Mouse (Mus musculus) left cerebral cortex, postnatal 36 days (tissue): ENCODE results near the gene Amotl2. TPM values are rescaled to one million over a fixed set of nuclear protein-coding genes. Genes with fewer than 3 reads are reported as not detected.

Source experiments
- DNase-seq, 2 experiments: peaks; one replicate each; pipeline ENCODE4 v3.0.0; 2021 to 2022; ENCODE audit warnings: low spot score in 2 of 2, mixed read lengths in 1 of 2
- intact Hi-C: fragments of 180-260 bp; cut with DNase I; formaldehyde crosslinking; loops from one replicate; pipeline ENCODE4 v1.15.1; 2025
- total RNA-seq, 2 experiments: library from RNA; stranded (reverse); gene quantifications; 2 replicates each; pipeline ENCODE4 v1.2.3; 2021

Amotl2 gene
- total RNA-seq, 2 experiments from 2014 or later, result 18.5 to 24.3 TPM

DNA sequence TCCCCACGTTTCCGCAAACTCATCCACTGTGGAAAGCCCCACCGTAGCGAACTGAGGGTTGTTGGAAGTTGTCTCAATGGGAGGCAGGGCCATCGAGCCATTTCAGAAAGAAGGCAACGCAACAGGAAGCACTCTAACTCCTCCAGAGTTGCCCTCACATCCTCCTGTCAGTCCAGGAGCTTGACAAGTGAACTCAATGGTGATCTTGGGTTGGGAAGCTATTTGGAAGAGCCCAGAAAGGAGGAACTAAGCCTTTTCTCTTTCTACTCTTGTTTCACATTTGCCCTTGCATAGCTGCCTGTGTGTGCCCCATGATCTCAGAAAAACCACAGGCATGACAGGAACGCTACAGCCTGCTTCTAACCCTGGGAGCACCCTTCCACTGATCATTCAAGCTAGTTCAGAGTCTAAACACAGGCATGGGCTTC lies 14.6 kb downstream of the Amotl2 start:
- intact Hi-C loops, result no loop called here
- DNase-seq, result no peak

DNA sequence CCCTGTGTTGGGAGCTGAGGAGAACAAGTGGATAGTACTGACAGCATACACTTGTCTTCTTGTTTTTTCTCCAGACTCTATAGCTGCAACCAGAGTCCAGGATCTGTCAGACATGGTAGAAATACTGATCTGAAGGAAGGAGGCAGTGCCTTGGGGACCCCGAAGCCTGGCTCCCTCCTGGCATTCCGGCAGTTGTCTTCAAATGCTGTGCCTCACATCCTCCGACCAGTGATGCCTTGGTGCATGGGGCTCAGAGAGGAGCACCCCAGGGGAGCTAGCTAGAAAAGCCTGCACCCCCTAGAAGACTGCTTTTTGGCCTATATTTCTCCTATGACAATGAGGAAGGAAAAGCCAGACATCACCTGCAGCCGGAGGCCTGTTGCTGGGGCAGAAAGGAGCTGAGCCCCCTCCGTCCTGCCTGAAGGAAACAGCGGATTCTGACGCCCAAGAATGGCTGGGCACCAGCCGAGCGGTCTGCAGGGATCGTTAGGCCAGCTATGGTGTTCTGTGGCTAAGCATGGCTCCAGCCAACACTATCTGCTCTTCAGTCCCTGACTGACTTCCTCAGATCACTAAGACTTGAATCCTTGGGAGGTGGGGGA lies 15.2 kb downstream of the Amotl2 start:
- no peak for DNase-seq
- intact Hi-C loops, result no loop called here

DNA sequence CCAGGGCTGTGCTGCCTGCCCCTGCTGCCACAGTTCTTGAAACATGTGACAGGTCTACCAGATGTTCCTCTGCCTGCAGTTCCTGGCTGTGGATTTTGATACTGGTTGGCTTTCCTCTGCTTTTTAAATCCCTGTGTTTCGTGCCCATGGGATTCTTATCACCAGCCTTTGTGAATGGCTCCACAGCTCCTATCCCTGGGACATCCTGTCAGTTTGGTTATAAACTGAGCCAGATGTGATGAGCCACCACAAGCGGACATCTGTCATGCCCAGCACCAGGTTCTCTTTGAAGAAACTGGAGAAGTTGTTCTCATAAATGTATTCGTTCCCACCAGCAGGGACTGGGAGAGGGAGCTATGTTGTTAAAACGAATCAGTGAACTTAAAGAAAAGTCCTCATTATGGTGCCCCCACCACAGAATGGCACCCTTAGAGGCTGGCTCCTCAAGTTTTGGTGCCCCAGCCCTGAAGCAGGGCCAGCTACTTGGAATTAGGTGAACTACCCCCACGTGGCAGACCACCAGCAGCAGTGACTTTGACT lies 15.9 kb downstream of the Amotl2 start:
- intact Hi-C loops, result no loop called here
- DNase-seq, result no peak

DNA sequence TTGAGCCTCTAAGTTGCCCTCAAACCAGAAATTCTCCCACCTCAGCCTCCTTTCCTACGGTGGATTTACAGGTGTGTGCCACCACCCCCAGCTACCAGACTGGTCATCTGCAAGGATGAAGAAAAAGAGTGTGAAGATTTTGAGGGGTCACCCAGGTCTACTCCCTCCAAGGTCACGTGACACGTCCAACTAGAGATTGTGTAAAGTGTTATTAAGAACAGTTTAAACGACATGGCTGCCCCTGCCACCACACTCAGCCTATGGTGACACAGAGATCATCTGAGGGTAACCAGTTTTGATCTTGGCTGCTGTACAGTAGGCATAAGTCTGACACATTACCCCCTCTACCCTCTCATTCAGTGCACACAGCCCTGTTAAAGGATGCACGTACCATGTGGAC lies 17.0 kb downstream of the Amotl2 start:
- intact Hi-C loops, result no loop called here
- DNase-seq, result no peak

DNA sequence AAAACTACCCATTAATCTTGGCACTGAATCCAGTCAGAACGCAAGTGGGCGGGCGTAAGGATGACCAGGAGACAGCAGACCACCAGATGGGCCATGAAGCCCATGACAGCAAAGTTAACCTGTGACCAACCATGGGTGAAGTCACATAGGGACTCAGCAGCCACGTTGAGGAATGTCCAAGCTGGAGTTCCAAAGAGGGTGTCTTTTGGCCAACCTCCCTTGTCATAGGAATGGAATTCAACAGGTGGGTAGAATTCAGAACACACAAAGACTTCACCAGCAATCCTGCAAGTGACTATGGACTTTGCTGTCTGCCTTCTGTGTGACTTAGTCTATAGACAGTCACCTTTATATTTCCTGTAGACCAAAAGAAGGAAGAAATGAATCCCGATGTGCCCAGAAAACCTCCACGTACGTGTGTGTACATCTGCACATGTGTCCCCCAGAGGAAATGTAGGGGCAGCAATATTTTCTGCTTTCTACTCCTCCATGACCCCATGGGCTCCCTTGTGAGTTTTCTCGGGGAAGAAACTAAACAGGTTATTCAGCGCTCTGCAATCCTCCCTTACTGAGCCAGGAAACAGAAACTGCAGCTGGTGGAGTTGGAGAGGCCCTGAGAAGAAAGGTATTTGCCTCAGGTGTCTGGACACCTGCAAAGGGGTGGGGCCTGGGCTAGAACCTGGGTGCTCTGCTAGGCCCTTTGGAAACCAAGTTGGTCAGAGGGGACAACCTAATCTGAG lies 17.7 kb downstream of the Amotl2 start:
- intact Hi-C loops, result no loop called here
- DNase-seq, result no peak

DNA sequence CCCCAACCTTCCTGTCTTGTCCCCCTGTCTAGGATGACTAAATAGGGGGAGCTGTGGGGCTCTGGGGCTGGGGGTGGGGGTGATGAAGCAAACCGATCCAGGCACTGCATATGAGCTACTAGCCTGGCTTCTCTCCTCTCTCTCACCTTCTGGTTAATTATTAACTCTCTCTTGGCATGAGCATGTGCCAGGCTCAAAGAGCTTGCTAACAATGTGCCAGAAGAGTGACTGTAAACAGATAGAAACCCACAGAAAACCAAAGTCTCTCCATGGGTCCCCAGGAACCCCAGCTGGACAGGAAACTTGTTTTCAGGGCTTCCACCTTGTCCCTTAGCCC lies 18.2 kb downstream of the Amotl2 start:
- DNase-seq, result no peak
- intact Hi-C loops, result no loop called here

DNA sequence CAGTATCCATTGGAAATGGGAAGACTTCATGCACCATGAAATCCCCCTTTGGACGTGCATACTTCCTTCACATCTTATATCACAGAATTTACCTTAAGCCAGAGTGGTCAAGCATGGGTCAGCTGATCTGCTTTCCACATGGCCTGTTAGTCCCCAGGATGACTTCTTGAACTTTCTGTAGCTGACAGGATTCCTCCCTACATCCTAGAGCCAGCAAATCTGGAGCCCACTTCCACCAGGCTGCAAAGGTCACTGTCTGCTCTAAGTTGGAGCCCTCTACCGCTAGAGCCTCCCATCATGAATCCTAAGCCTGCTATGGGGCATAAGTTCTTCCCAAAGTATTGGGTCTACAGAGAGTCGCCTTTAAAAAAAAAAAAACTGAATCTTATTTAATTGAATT lies 18.8 kb downstream of the Amotl2 start:
- no peak for DNase-seq
- intact Hi-C loops, result no loop called here

DNA sequence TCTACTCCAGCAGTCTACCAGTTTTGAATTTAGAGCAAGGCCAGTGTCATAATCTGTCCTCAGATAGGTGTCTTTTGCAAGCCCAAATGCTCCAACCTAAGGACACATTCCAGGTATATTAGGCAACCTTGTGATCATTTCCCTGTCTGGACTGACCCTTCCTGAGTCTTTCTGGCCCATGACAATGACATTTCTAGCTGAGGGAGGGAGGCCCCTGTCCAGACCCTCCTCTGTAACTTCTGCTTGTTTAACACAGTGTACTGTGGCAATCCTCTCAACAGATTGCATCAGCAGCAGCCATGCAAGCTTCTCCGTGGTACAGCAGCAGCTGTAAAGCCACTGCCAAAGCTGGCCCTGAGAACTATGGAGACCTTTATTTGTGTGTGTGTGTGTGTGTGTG lies 19.5 kb downstream of the Amotl2 start:
- DNase-seq, result no peak
- intact Hi-C loops, result no loop called here

DNA sequence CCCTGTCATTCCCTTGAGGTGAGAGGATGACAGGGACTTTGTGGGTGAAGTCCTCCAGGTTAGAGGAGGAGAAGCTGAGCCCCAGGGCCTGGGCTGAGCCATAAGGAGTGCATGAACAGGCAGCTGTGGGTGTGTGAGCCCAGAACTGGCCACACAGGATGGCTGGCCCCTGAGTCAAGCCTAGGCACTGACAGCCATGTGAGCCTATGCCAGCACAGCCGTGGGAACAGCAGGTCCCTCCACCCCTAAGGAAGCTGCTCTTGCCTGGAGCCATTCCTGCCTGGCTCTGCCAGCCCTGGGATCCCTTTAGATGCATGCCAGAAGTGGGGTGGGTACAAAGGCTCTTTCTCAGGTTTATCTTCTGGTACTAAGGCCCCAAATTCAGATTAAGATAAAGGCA lies 20.9 kb downstream of the Amotl2 start:
- no peak for DNase-seq

DNA sequence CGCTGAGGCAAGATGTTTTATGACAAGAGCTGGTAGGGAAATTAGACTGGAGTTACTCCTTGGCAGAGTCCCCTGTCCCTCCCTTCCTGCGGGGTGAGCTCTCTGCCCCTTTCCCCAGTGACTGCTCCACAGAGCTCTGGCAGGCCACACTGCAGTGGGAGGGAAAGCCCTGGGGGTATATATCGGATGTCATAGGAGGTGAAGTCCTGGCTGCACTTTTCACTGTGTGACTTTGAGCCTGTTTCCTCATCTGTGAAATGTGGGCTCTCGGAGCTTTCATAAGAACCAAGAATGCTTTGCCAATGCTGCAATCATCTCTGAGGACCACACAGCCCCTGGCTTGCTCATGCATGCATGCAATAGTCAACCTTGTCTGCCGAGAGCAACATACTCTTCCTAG lies 30.3 kb downstream of the Amotl2 start:
- no peak for DNase-seq
- intact Hi-C loops, result no loop called here

More for the DNA sequence above, 20.9 kb downstream of the Amotl2 start:
- intact Hi-C loops, result no loop called here

DNA sequence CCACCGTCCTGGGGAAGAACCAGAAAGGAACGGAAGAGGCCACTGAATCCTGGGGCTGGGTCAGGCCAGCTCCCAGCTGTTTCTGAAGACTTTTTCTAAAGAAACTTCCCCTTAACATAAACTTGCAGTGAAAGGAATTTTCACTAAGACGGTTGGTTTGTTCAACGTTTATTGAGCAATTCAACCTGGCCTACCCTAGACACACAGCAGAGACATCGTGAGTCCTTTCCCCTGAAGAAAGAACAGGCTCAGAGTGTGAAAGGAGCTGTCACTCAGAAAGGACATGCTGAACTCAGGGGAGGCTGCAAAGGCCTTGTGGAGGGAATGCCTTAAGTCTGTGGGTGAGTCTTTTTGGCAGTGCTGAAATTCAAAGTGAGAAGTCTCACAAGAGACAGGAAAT lies 31.4 kb downstream of the Amotl2 start:
- intact Hi-C loops, result no loop called here
- DNase-seq, result no peak

DNA sequence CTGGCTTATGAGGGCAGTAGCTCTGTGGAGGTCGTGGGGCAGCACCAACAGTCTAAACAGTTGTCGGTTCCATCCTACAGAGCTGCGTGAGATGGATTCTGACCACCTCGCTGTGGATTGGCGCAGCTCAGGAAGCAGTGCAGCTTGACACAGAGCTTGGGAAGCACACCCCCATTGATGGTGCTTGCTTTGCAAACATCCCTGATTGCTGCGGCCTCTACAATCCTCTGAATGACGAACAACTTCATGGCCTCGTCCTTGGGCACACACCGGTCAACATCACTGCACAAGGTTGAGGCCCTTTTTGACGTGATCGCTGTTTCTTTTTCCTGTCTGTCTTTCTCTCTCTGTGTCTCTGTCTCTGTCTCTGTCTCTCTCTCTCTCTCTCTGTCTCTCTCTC lies 32.7 kb downstream of the Amotl2 start:
- no peak for DNase-seq
- intact Hi-C loops, result no loop called here

DNA sequence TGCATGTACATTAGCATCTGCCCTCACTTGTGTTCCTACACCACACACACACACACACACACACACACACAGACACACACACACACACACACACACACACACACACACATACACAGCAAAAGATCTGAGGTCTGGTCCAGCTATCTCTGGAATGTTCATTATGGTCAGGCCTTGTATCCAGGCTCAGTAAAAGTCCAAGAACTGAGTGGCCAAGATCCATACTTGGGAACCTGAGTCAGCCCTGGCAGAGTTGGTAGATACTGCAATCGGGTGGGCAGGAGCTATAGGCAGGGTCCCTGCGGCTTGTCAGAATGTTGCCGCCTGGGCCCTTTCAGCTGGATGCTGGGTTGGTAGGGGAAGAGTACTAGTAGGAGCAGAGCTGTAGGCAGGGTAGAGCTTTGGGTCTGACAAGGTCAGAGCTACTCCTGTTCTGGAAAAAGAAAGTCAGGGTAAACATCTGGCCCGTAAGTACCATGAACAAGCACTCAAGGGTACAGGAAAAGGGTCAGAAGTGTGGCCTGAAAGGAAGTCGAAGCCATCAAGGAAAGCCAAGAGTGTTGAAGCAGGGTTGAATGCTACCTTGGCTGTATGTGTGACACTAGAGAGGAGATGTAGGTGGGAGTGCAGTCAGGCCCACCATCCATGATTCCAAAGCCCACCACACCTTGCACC lies 35.3 kb downstream of the Amotl2 start:
- no peak for DNase-seq
- intact Hi-C loops, result no loop called here

DNA sequence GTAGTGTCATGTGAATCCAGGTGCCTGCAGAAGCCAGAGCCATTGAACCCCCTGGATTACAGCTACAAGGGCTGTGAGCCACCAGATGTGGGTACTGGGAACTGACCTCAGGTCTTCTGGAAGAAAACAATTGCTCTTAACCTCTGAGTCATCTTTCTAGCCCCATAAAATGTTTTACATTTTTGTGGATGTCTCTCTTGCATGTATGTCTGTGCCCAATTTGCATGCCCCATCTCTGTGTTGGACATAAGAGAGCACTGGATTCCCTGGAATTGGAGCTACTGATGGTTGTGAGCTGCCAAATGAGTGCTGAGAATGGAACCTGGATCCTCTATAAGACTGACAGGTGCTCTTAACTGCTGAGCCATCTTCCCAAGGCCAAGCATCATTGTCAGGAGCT lies 36.8 kb downstream of the Amotl2 start:
- no peak for DNase-seq
- intact Hi-C loops, result no loop called here

DNA sequence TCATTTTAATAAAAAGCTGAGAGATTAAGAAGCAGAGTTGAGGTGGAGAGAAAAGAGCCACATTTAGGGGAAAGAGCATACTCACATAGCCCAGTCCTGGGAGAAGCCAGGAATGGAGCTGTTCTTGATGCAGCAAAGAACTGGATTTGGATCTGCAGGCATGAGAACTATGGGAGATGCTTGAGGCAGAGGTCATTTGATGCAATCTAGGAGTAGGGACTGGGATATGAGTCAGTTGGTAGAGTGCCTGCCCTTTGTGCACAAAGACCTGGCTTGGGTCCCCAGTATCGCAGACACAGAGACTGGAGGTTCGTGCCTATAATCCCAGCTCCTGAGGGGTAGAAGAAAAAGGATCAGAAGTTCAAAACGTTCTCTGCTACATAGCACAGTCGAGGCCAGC lies 38.7 kb downstream of the Amotl2 start:
- no peak for DNase-seq
- intact Hi-C loops, result no loop called here

DNA sequence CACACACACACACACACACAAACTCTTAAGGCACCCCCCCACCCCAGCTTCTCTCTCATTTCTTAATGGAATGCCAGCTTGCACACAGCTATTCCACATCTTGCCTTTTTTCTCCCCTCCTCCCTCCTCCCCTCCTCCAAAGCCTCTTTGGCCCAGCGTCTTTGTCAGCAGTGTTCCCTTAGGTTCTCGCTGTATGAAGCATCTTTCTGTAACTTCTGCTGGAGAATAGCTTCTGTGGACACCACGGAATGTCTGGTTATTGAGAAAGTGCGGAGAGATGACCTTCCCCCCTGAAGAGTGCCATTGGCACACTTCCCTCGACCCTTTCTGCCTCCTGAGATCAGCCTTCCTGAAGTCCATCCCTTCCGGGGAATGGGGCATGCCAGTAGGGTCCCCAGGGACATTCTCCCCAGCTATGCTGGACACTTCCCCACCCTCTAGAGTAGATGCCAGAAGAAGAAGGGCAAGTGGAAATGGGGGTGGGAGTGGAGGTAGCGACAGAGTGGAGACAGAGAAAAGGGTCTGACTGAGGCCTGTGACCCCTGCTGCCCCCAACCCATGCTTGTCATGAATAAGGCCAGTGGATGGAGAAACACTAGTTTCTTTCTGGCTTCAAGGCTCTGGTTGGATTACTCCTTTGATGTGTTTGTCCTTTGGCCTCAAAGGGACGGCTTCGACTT lies 39.3 kb downstream of the Amotl2 start:
- DNase-seq, result no peak
- intact Hi-C loops, result no loop called here

DNA sequence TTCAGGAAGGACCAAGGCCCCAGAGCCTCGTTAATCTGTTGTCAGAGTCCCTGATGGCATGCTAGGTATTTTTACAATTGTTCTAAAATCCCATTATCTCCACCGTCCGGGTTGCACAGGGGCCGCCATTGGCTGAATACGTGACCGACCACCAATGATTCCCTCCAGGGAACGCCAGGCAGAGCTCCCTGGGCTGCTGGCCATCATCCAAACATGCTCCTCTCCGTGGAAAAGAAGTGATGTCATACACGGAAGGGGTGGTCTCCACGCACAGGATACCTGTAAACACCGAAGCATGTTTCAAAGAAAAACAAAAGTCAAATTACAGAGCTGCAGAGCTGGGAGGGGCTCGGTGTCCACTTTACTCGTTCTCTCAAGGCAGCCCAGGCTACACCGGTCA lies 39.9 kb downstream of the Amotl2 start:
- no peak for DNase-seq
- intact Hi-C loops, result no loop called here

DNA sequence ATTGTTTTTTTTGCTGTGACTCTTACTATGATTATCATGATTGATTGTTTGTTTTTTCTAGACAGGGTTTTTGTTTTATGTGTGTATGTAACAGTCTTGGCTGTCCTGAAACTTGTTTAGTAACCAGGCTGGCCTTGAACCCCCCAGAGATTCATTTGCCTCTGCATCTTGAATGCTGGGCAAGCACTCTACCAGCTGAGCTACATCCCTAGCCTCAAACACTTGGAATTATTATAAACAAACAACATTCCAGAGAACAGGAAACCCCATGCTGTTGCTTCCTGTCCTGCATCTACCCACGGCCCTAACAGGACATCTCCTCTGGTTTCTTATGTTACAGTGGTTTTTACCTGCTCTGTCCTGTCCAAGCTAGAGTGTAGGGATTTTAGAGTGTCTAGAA lies 42.4 kb downstream of the Amotl2 start:
- no peak for DNase-seq

DNA sequence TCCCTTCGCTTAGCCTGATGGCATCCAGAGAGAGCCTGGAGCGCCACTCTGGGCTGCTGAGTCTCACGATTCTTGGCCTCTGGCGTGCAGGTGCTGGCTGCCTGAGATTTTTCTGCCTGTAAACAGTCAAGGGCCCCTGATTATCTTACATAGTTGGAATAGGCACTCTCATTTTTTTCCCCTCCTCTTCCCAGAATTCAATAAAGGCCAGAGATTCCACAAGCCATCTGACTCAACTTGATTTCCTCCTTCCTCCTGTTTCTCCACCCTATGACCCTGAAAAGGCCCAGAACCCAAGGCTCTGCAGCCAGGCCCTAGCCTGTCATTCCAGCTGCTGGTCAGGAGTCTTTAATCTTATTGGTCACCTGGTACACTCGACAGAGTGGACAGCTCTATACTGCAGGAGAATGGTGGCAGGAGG lies 43.1 kb downstream of the Amotl2 start:
- DNase-seq, result no peak
- intact Hi-C loops, result no loop called here

More for the DNA sequence above, 42.4 kb downstream of the Amotl2 start:
- intact Hi-C loops, result no loop called here

DNA sequence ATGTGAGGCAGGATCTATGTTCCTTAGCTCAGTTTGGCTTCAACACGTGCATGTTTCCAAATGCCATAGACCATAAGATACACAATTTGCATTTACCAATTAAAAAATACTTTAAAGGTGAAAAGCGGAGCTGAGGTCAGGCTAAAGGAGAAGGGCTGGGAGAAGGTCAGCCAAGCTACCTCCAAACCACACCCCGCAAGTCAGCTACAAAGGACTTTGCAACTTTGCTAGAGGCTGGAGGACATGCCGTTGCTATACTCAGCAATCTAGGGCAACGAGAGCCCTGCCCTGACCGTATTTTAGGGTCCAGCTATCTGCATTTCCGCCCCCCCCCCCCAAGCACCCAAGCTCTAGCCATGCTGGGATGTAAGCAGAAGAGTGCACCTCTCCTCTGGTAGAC lies 45.1 kb downstream of the Amotl2 start:
- intact Hi-C loops, result no loop called here
- no peak for DNase-seq
